Mouse (Mus musculus) midbrain, embryonic 13.5 days (tissue): Measurements from ENCODE around the gene Slc25a20. TPM values are rescaled to one million over a fixed set of nuclear protein-coding genes. Genes with fewer than 3 reads are reported as not detected.

Source experiments
- ATAC-seq: fragments of 200-750 bp; cut with Nextera tagmentation; 2 replicates; pipeline ENCODE4 v1.8.0; 2017; ENCODE audit warnings: mild to moderate bottlenecking, moderate TSS enrichment, moderate library complexity
- H3K27ac ChIP-seq: fragments of 300-500 bp; sonication (generic); 2 replicates; pipeline ENCODE4 v1.5.1; 2015; ENCODE audit warnings: inconsistent platforms, mild to moderate bottlenecking, moderate library complexity
- H3K27me3 ChIP-seq: fragments of 300-500 bp; sonication (generic); 2 replicates; pipeline ENCODE4 v1.6.1; 2015; ENCODE audit warnings: mild to moderate bottlenecking, inconsistent platforms
- H3K36me3 ChIP-seq: fragments of 300-500 bp; sonication (generic); 2 replicates; pipeline ENCODE4 v1.6.1; 2015; ENCODE audit warnings: mild to moderate bottlenecking, inconsistent platforms
- H3K4me1 ChIP-seq: fragments of 300-500 bp; sonication (generic); replicated peaks from 2 replicates; pipeline ENCODE4 v1.6.1; 2015; ENCODE audit warnings: inconsistent platforms
- H3K4me2 ChIP-seq: fragments of 300-500 bp; sonication (generic); replicated peaks from 2 replicates; pipeline ENCODE4 v1.6.1; 2015; ENCODE audit warnings: moderate library complexity, mild to moderate bottlenecking, inconsistent platforms
- H3K4me3 ChIP-seq: fragments of 300-500 bp; sonication (generic); replicated peaks from 2 replicates; pipeline ENCODE4 v1.5.1; 2015; ENCODE audit warnings: mild to moderate bottlenecking, inconsistent platforms
- H3K9ac ChIP-seq: fragments of 300-500 bp; sonication (generic); replicated peaks from 2 replicates; pipeline ENCODE4 v1.6.1; 2015; ENCODE audit warnings: mild to moderate bottlenecking, inconsistent platforms
- H3K9me3 ChIP-seq: fragments of 300-500 bp; sonication (generic); 2 replicates; pipeline ENCODE4 v1.6.1; 2016; ENCODE audit warnings: mild to moderate bottlenecking, inconsistent platforms
- WGBS: fragments of 180-500 bp; shearing (Covaris S2); methylation state at CpG from one replicate; pipeline ENCODE4 v1.1.7; 2015; 5-methylcytosine and 5-hydroxymethylcytosine counted together
- polyA plus RNA-seq: library from polyadenylated mRNA; unstranded; fragments of >200 nt; fragmentation: Nextera tagmentation; extraction: Ambion mirVana; gene quantifications from 2 replicates; pipeline ENCODE4 v1.2.1, GENCODE M21; 2015

Slc25a20 gene
- polyA plus RNA-seq, 1 experiment from 2014 or later = 40.5 TPM

- H3K27ac ChIP-seq = peak overlapping the region; percentile 68; the same call in 1 of the 2 replicates
- no peak overlapping the region for H3K4me2 ChIP-seq
- no peak overlapping the region for H3K4me3 ChIP-seq
- WGBS = 74% methylated on average over 9 of the region's 9 CpGs
- no peaks in the 10 kb centered on the region for H3K9me3 ChIP-seq
- H3K4me1 ChIP-seq = peaks cover 53% of the 10 kb centered on the region
- H3K27me3 ChIP-seq = peaks cover 6% of the 10 kb centered on the region; the same call in 1 of the 2 replicates
- no peak overlapping the region for H3K9ac ChIP-seq
- ATAC-seq = no peak
- H3K36me3 ChIP-seq = peaks cover 15% of the 10 kb centered on the region
These were observed 26.6 kb downstream of the Slc25a20 start for GRCm38 (mm10) chr9:108688451-108688850.

- Histone ChIP-seq H3K27me3 (peaks cover 6% of the 10 kb centered on the region; the same call in 1 of the 2 replicates), H3K4me1 (peaks cover 59% of the 10 kb centered on the region), H3K9ac (peak within 1 kb of the TSS; percentile 24), H3K27ac (peak within 1 kb of the TSS; percentile 68), H3K4me3 (no peak within 1 kb of the TSS), H3K36me3 (peaks cover 9% of the 10 kb centered on the region; the same call in 1 of the 2 replicates), H3K9me3 (no peaks in the 10 kb centered on the region), H3K4me2 (0 out of 2 replicates have a peak within 1 kb of the TSS, but pooled peaks have one; percentile 6)
- ATAC-seq = no peak
- 0% methylated on average over 1 of the region's 1 CpGs for WGBS
These were observed 27.2 kb downstream of the Slc25a20 start, which contains the start of gene Prkar2a for GRCm38 (mm10) chr9:108689106-108689505. Gene Prkar2a, plus strand, starts transcription at chr9:108689314.

GRCm38 (mm10) chr9:108689993-108690392, 28.1 kb downstream of the Slc25a20 start:
- Histone ChIP-seq H3K9ac (no peak overlapping the region), H3K9me3 (no peaks in the 10 kb centered on the region), H3K4me1 (peaks cover 68% of the 10 kb centered on the region), H3K27ac (no peak overlapping the region), H3K4me3 (no peak overlapping the region), H3K27me3 (peaks cover 6% of the 10 kb centered on the region; the same call in 1 of the 2 replicates), H3K4me2 (no peak overlapping the region), H3K36me3 (peaks cover 2% of the 10 kb centered on the region; the same call in 1 of the 2 replicates)
- ATAC-seq = no peak
- WGBS = 81% methylated on average over 1 of the region's 1 CpGs

GRCm38 (mm10) chr9:108690914-108691313, 29.0 kb downstream of the Slc25a20 start:
- H3K9ac ChIP-seq = no peak overlapping the region
- H3K9me3 ChIP-seq = no peaks in the 10 kb centered on the region
- H3K4me1 ChIP-seq = peaks cover 72% of the 10 kb centered on the region
- no peaks in the 10 kb centered on the region for H3K36me3 ChIP-seq
- no peak overlapping the region for H3K27ac ChIP-seq
- ATAC-seq = no peak
- H3K27me3 ChIP-seq = peaks cover 6% of the 10 kb centered on the region; the same call in 1 of the 2 replicates
- 87% methylated on average over 6 of the region's 6 CpGs for WGBS
- H3K4me2 ChIP-seq = no peak overlapping the region
- H3K4me3 ChIP-seq = no peak overlapping the region

GRCm38 (mm10) chr9:108691371-108691770, 29.5 kb downstream of the Slc25a20 start:
- 70% methylated on average over 8 of the region's 8 CpGs for WGBS
- H3K4me1 ChIP-seq = peaks cover 71% of the 10 kb centered on the region
- no peaks in the 10 kb centered on the region for H3K9me3 ChIP-seq
- peak overlapping the region; percentile 83 for H3K27ac ChIP-seq
- H3K27me3 ChIP-seq = peaks cover 6% of the 10 kb centered on the region; the same call in 1 of the 2 replicates
- ATAC-seq = no peak; the same call in 1 of the 2 replicates
- peak overlapping the region; percentile 85 for H3K4me2 ChIP-seq
- H3K36me3 ChIP-seq = no peaks in the 10 kb centered on the region
- peak overlapping the region; percentile 89 for H3K4me3 ChIP-seq
- H3K9ac ChIP-seq = peak overlapping the region; percentile 91

- Histone ChIP-seq H3K36me3 (no peaks in the 10 kb centered on the region), H3K9me3 (no peaks in the 10 kb centered on the region), H3K27me3 (peaks cover 6% of the 10 kb centered on the region; the same call in 1 of the 2 replicates), H3K4me2 (peak overlapping the region; percentile 85), H3K4me3 (peak overlapping the region; percentile 89), H3K27ac (peak overlapping the region; percentile 83), H3K4me1 (peaks cover 66% of the 10 kb centered on the region), H3K9ac (peak overlapping the region; percentile 91)
- under 1% methylated on average over 35 of the region's 42 CpGs for WGBS
- ATAC-seq = peak; percentile 89
These were observed 29.9 kb downstream of the Slc25a20 start for GRCm38 (mm10) chr9:108691846-108692225.

- ATAC-seq = peak; percentile 82
- peaks cover 62% of the 10 kb centered on the region for H3K4me1 ChIP-seq
- no peaks in the 10 kb centered on the region for H3K36me3 ChIP-seq
- no peaks in the 10 kb centered on the region for H3K9me3 ChIP-seq
- H3K27ac ChIP-seq = peak overlapping the region; percentile 83
- H3K4me2 ChIP-seq = peak overlapping the region; percentile 85
- peaks cover 6% of the 10 kb centered on the region; the same call in 1 of the 2 replicates for H3K27me3 ChIP-seq
- H3K9ac ChIP-seq = peak overlapping the region; percentile 91
- WGBS = under 1% methylated on average over 88 of the region's 92 CpGs
- H3K4me3 ChIP-seq = peak overlapping the region; percentile 89
These were observed 30.5 kb downstream of the Slc25a20 start for GRCm38 (mm10) chr9:108692226-108693041.

GRCm38 (mm10) chr9:108693946-108694345, 32.1 kb downstream of the Slc25a20 start:
- Histone ChIP-seq H3K36me3 (no peaks in the 10 kb centered on the region), H3K9ac (0 out of 2 replicates have a peak overlapping the region, but pooled peaks have one; percentile 29), H3K4me1 (peaks cover 48% of the 10 kb centered on the region), H3K27me3 (peaks cover 6% of the 10 kb centered on the region; the same call in 1 of the 2 replicates), H3K4me3 (peak overlapping the region; percentile 89), H3K9me3 (no peaks in the 10 kb centered on the region), H3K27ac (no peak overlapping the region), H3K4me2 (peak overlapping the region; percentile 85)
- ATAC-seq = no peak
- WGBS = 66% methylated on average over 4 of the region's 4 CpGs

GRCm38 (mm10) chr9:108694533-108694932, 32.6 kb downstream of the Slc25a20 start:
- no peak for ATAC-seq
- 84% methylated on average over 1 of the region's 1 CpGs for WGBS
- Histone ChIP-seq H3K4me3 (peak overlapping the region; percentile 89; the same call in 1 of the 2 replicates), H3K27ac (no peak overlapping the region), H3K4me1 (peaks cover 42% of the 10 kb centered on the region), H3K4me2 (peak overlapping the region; percentile 85), H3K9me3 (no peaks in the 10 kb centered on the region), H3K36me3 (no peaks in the 10 kb centered on the region), H3K27me3 (peaks cover 6% of the 10 kb centered on the region; the same call in 1 of the 2 replicates), H3K9ac (no peak overlapping the region)

GRCm38 (mm10) chr9:108702476-108702875, 40.6 kb downstream of the Slc25a20 start:
- Histone ChIP-seq H3K27ac (no peak overlapping the region), H3K9ac (no peak overlapping the region), H3K9me3 (no peaks in the 10 kb centered on the region), H3K4me1 (peaks cover 15% of the 10 kb centered on the region), H3K4me2 (no peak overlapping the region), H3K36me3 (no peaks in the 10 kb centered on the region), H3K27me3 (no peaks in the 10 kb centered on the region), H3K4me3 (no peak overlapping the region)
- ATAC-seq = no peak

GRCm38 (mm10) chr9:108703373-108704110, 41.7 kb downstream of the Slc25a20 start:
- no peak overlapping the region for H3K4me3 ChIP-seq
- 38% methylated on average over 12 of the region's 12 CpGs for WGBS
- no peaks in the 10 kb centered on the region for H3K27me3 ChIP-seq
- no peaks in the 10 kb centered on the region for H3K36me3 ChIP-seq
- H3K27ac ChIP-seq = peak overlapping the region; percentile 48
- no peak for ATAC-seq
- no peaks in the 10 kb centered on the region for H3K9me3 ChIP-seq
- H3K9ac ChIP-seq = 0 out of 2 replicates have a peak overlapping the region, but pooled peaks have one; percentile 21
- H3K4me2 ChIP-seq = no peak overlapping the region
- peaks cover 15% of the 10 kb centered on the region for H3K4me1 ChIP-seq
